Mouse (Mus musculus) spleen, adult 2 months (tissue): Measurements from ENCODE around the gene Smim1. TPM values are rescaled to one million over a fixed set of nuclear protein-coding genes. Genes with fewer than 3 reads are reported as not detected.

Experiments used
- DNase-seq, 2 experiments: peaks; one replicate each; pipeline versions ENCODE4 v3.0.0 to v3.0.0-alpha.2; 2012 to 2021; ENCODE audit warnings: low spot score in 2 of 2, low read depth in 1 of 2
- H3K27ac ChIP-seq: fragments of 200-500 bp; 2 replicates; pipeline ENCODE4 v1.5.1; 2012; ENCODE audit warnings: low read length, inconsistent platforms; ENCODE audit not compliant: insufficient read depth
- H3K27me3 ChIP-seq: fragments of 200-500 bp; 2 replicates; pipeline ENCODE4 v1.6.1; 2012; ENCODE audit warnings: mild to moderate bottlenecking, moderate library complexity, low read length, inconsistent platforms; ENCODE audit not compliant: control insufficient read depth, insufficient read depth
- H3K36me3 ChIP-seq: fragments of 200-500 bp; 2 replicates; pipeline ENCODE4 v1.6.1; 2012; ENCODE audit warnings: mild to moderate bottlenecking, low read length, inconsistent platforms; ENCODE audit not compliant: control insufficient read depth, insufficient read depth
- H3K4me1 ChIP-seq: fragments of 200-500 bp; 2 replicates; pipeline ENCODE4 v1.6.1; 2011; ENCODE audit warnings: inconsistent platforms; ENCODE audit not compliant: control insufficient read depth, insufficient read depth, insufficient read length
- H3K4me3 ChIP-seq: fragments of 200-500 bp; 2 replicates; pipeline ENCODE4 v1.5.1; 2011; ENCODE audit warnings: mild to moderate bottlenecking, inconsistent platforms; ENCODE audit not compliant: insufficient read depth, insufficient read length; ENCODE audit errors: extremely low read depth
- CTCF ChIP-seq: fragments of 200-500 bp; IDR thresholded peaks from 2 replicates; pipeline ENCODE4 v1.5.1; 2011; ENCODE audit warnings: mild to moderate bottlenecking, inconsistent platforms; ENCODE audit not compliant: insufficient read depth, insufficient read length, insufficient replicate concordance; ENCODE audit errors: extremely low read depth
- POLR2A ChIP-seq: fragments of 200-500 bp; IDR thresholded peaks from 2 replicates; pipeline ENCODE4 v1.6.1; 2011; ENCODE audit warnings: low read depth, low read length, inconsistent platforms
- WGBS: fragments of 180-500 bp; shearing (Covaris S2); methylation state at CpG from one replicate; pipeline ENCODE4 v1.1.7; 2018; 5-methylcytosine and 5-hydroxymethylcytosine counted together
- polyA plus RNA-seq: library from polyadenylated mRNA; depleted of rRNA; stranded (reverse); fragments of >200 nt; gene quantifications from 2 replicates; pipeline ENCODE4 v1.2.3, GENCODE M21; 2012; rRNA removed

Gene Smim1
- polyA plus RNA-seq: 30.5 and 36.3 TPM in 2 replicates

GRCm38 (mm10) chr4:154025641-154026440 lies at the start of gene Smim1:
Gene Smim1, minus strand, starts transcription at chr4:154026230.
- DNase-seq: peak in 1 of 2 experiments; percentile 23
- TF ChIP-seq POLR2A (no peak), CTCF (peak; percentile 5; the same call in 1 of the 2 replicates)
- Histone ChIP-seq H3K27ac (peak within 1 kb of the TSS; percentile 33), H3K4me1 (no peaks in the 10 kb centered on the region; the same call in 1 of the 2 replicates), H3K27me3 (peaks cover 2% of the 10 kb centered on the region; the same call in 1 of the 2 replicates), H3K4me3 (peak within 1 kb of the TSS; percentile 47; the same call in 1 of the 2 replicates), H3K36me3 (peaks cover 7% of the 10 kb centered on the region)
- 9% methylated on average over 33 of the region's 33 CpGs for WGBS

DNA sequence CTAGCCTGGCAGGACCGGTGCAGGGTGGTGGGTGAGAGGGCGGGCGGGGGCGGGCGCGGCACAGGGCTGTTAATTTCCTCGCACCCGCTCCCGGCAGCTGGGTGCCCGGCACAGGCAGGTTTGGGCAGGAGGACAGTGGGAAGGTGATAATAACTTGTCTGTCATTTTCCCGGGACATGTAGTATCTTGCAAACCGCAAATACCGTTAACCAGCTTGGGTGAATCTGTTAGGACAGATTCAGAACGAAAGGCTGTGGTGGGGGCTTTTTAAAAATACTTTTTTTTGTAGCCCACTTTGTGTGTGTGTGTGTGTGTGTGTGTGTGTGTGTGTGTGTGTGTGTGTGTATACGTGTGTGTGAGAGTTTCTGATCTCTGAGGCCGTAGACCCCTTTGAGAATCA lies 45.9 kb upstream of the Smim1 start:
- no peaks in the 10 kb centered on the region for H3K36me3 ChIP-seq
- H3K4me3 ChIP-seq: no peak overlapping the region
- no peaks in the 10 kb centered on the region for H3K4me1 ChIP-seq
- TF ChIP-seq POLR2A (no peak), CTCF (no peak)
- no peak for DNase-seq
- no peak overlapping the region for H3K27ac ChIP-seq
- 0 out of 2 replicates have a peak, but pooled peaks cover 1% of the 10 kb centered on the region for H3K27me3 ChIP-seq
- 15% methylated on average over 14 of the region's 16 CpGs for WGBS

DNA sequence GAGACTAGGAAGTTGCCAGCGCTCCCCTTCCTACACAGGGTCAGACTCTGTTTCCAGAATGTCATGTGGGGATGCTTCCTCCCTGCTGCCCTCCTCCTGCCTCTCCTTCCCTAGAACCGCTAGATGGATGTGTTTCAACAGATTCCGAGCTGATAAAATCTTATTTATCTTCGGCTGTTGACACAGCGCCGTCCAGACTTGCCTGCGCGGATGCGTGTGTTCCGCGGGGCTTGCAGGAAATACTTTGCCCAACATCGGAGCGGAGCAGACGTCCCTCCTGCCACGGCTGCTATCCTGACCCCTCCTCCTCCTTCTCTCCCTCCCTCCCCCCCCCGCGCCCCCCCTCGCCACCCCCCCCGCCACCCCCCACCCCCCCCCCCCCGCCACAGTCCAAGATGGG lies 45.5 kb upstream of the Smim1 start:
- DNase-seq: no peak
- no peak overlapping the region for H3K27ac ChIP-seq
- TF ChIP-seq POLR2A (no peak), CTCF (no peak)
- H3K36me3 ChIP-seq: no peaks in the 10 kb centered on the region
- H3K4me1 ChIP-seq: no peaks in the 10 kb centered on the region
- no peak overlapping the region for H3K4me3 ChIP-seq
- H3K27me3 ChIP-seq: 0 out of 2 replicates have a peak, but pooled peaks cover 1% of the 10 kb centered on the region
- WGBS: 3% methylated on average over 15 of the region's 20 CpGs

GRCm38 (mm10) chr4:154070896-154071295 lies 44.9 kb upstream of the Smim1 start:
- no peak for DNase-seq
- H3K27ac ChIP-seq: no peak overlapping the region
- no peak overlapping the region for H3K4me3 ChIP-seq
- H3K36me3 ChIP-seq: no peaks in the 10 kb centered on the region
- WGBS: 2% methylated on average over 5 of the region's 5 CpGs
- no peaks in the 10 kb centered on the region for H3K4me1 ChIP-seq
- H3K27me3 ChIP-seq: 0 out of 2 replicates have a peak, but pooled peaks cover 1% of the 10 kb centered on the region
- TF ChIP-seq POLR2A (no peak), CTCF (no peak)

DNA sequence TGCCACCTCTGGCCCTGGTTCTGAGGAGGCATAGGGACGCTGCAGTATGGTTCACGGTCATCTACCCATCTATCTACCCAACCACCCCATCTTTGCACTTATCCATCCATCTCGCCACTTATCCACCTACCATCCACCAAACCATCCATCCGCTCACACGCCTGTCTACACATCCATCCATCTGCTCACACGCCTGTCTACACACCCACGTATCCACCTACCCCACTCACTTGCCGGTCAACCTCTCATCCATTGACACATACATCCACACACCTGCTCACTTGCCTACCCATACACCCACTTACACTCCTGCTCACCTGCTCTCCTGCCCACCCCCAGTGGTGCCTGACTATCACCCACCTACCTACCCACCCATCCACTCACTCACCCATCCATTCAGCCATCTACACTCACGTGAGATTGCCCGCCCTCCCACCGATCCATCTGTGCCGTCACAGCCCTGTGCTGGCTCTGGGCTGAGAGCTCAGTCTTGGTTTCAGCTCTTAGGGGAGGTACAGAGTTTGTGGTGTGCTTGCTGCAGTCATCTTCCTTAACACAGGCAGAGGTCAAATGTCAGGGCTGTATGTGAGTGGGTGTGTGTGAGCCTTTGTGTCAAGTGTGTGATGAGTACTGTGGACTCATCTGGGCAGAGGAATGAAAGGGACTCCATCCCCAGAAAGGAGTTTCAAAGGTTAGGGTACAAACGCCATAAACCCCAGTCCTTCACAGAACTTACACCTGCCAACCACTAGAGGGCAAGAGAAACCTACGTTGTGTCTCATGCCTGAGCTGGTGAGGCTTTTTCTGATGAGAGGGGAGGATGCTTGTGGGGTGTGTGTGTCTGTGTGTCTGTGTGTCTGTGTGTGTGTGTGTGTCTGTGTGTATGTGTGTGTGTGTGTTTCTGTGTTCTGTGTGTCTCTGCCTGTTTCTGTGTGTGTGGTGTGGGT lies 39.1 kb upstream of the Smim1 start:
- no peaks in the 10 kb centered on the region for H3K4me1 ChIP-seq
- H3K36me3 ChIP-seq: no peaks in the 10 kb centered on the region
- no peak for DNase-seq
- H3K27ac ChIP-seq: no peak overlapping the region
- H3K4me3 ChIP-seq: no peak overlapping the region
- no peaks in the 10 kb centered on the region for H3K27me3 ChIP-seq
- 63% methylated on average over 14 of the region's 14 CpGs for WGBS
- TF ChIP-seq CTCF (peak; percentile 62; the same call in 1 of the 2 replicates), POLR2A (no peak)

DNA sequence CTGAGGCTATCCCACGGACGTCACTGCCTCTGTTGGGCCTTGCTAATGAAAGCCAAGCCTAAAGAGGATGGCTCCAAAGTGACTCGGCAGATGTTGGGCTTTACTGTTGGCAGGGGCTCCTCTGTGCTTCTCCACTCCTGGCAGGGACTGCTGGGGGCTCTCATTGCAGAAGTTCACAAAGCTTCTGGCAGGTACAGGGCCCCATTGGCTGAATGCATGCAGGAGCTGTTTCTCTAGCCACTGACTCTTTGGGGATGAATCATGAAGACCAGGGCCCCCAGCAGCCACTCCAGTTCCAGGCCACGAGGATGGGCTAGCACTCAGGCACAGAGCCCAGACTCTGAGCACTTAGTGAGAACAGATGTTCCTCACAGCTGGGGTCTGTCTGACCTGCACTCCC lies 31.7 kb upstream of the Smim1 start:
- 61% methylated on average over 4 of the region's 4 CpGs for WGBS
- DNase-seq: no peak
- no peak overlapping the region for H3K4me3 ChIP-seq
- no peak overlapping the region for H3K27ac ChIP-seq
- no peaks in the 10 kb centered on the region for H3K36me3 ChIP-seq
- no peak for TF ChIP-seq CTCF
- no peak for TF ChIP-seq POLR2A
- H3K27me3 ChIP-seq: no peaks in the 10 kb centered on the region
- H3K4me1 ChIP-seq: no peaks in the 10 kb centered on the region
